Mouse (Mus musculus) lung, postnatal 0 days (tissue): Measurements from ENCODE around the gene Trp53rka. TPM values are rescaled to one million over a fixed set of nuclear protein-coding genes. Genes with fewer than 3 reads are reported as not detected.

ENCODE experiments used
- ATAC-seq: fragments of 200-750 bp; cut with Nextera tagmentation; 2 replicates; pipeline ENCODE4 v1.8.0; 2017; ENCODE audit warnings: moderate library complexity
- DNase-seq: peaks from one replicate; pipeline ENCODE4 v3.0.0-alpha.2; 2016; ENCODE audit warnings: low spot score
- H3K27ac ChIP-seq: fragments of 300-500 bp; sonication (generic); 2 replicates; pipeline ENCODE4 v1.5.1; 2014; ENCODE audit warnings: antibody characterized with exemption, mild to moderate bottlenecking, low read length, mixed read lengths
- H3K27me3 ChIP-seq: fragments of 300-500 bp; sonication (generic); replicated peaks from 2 replicates; pipeline ENCODE4 v1.6.1; 2014; ENCODE audit warnings: low read length, mixed read lengths; ENCODE audit not compliant: insufficient read depth
- H3K36me3 ChIP-seq: fragments of 300-500 bp; sonication (generic); 2 replicates; pipeline ENCODE4 v1.6.1; 2014; ENCODE audit warnings: low read length, mixed read lengths; ENCODE audit not compliant: insufficient read depth
- H3K4me1 ChIP-seq: fragments of 300-500 bp; sonication (generic); 2 replicates; pipeline ENCODE4 v1.6.1; 2014; ENCODE audit warnings: antibody characterized with exemption, low read depth, low read length, mixed read lengths; ENCODE audit not compliant: insufficient read depth
- H3K4me2 ChIP-seq: fragments of 300-500 bp; sonication (generic); replicated peaks from 2 replicates; pipeline ENCODE4 v1.6.1; 2014; ENCODE audit warnings: low read depth, mild to moderate bottlenecking, low read length, moderate library complexity, mixed read lengths
- H3K4me3 ChIP-seq: fragments of 300-500 bp; sonication (generic); 2 replicates; pipeline ENCODE4 v1.5.1; 2014; ENCODE audit warnings: low read depth, low read length
- H3K9ac ChIP-seq: fragments of 300-500 bp; sonication (generic); replicated peaks from 2 replicates; pipeline ENCODE4 v1.6.1; 2014; ENCODE audit warnings: low read depth, mild to moderate bottlenecking
- H3K9me3 ChIP-seq: fragments of 300-500 bp; sonication (generic); 2 replicates; pipeline ENCODE4 v1.6.1; 2016; ENCODE audit warnings: low read length, mixed read lengths
- CTCF ChIP-seq: IDR thresholded peaks from 2 replicates; pipeline ENCODE4 v1.5.1; 2016; ENCODE audit warnings: antibody characterized with exemption, mild to moderate bottlenecking
- EP300 ChIP-seq: IDR thresholded peaks from 2 replicates; pipeline ENCODE4 v1.6.1; 2016; ENCODE audit warnings: antibody characterized with exemption, mild to moderate bottlenecking, control low read depth
- WGBS: fragments of 180-500 bp; shearing (Covaris S2); extraction: QIAGEN DNeasy Blood & Tissue Kit; methylation state at CpG from one replicate; pipeline ENCODE4 v1.1.7; 2014; 5-methylcytosine and 5-hydroxymethylcytosine counted together
- polyA plus RNA-seq: library from polyadenylated mRNA; unstranded; fragments of >200 nt; fragmentation: Nextera tagmentation; extraction: Ambion mirVana; gene quantifications from 2 replicates; pipeline ENCODE4 v1.2.1, GENCODE M21; 2015

Trp53rka gene
- polyA plus RNA-seq, 1 experiment from 2014 or later = 21.5 TPM

DNA sequence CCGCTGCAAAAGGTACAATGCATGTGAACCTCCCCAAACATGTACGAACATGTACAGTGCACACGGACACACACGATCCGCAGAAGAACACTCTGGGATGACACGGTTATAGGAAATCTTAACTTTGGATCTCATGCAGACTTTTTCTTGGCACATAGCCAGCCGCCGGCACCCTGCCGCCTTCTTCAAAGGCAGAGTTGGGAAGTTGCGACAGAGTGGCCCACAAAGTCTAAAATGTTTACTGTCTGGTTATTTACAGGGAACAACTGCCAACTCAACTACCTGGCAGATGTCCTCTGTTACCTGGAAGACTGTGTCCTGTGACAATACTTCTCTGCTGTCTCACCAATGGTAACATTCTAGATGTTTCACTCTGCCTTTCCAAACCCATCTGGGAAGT is 50.1 kb downstream of the Trp53rka start:
- Histone ChIP-seq H3K4me2 (no peak overlapping the region), H3K27me3 (no peaks in the 10 kb centered on the region), H3K4me3 (no peak overlapping the region), H3K9ac (no peak overlapping the region), H3K36me3 (no peaks in the 10 kb centered on the region), H3K27ac (no peak overlapping the region), H3K9me3 (no peaks in the 10 kb centered on the region), H3K4me1 (no peaks in the 10 kb centered on the region)
- DNase-seq (no peak), ATAC-seq (no peak)
- TF ChIP-seq CTCF = no peak
- no peak for TF ChIP-seq EP300
- 53% methylated on average over 10 of the region's 10 CpGs for WGBS

DNA sequence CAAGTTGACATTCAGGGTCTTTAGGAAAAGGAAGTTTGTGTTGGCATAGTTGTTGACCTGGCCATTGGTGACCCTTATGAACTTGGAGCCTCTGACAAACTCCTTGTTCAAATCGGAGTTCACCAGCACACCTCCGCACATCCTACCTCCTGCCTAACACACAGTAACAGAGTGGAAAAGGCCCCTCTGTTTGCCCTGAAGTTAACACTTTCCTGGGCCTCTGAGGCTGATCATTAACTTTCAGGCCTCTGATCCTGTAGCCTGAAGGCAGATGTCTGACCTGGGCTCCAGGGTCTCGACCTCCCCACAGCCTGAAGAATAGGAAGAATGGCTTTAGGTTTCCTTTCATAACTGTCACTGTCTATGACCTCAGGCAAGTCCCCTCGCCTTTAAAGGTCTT is 51.5 kb downstream of the Trp53rka start:
- no peaks in the 10 kb centered on the region for H3K27me3 ChIP-seq
- H3K36me3 ChIP-seq = no peaks in the 10 kb centered on the region
- no peak overlapping the region for H3K4me2 ChIP-seq
- no peak overlapping the region for H3K27ac ChIP-seq
- no peak overlapping the region for H3K9ac ChIP-seq
- no peak for TF ChIP-seq CTCF
- no peak for TF ChIP-seq EP300
- no peaks in the 10 kb centered on the region for H3K4me1 ChIP-seq
- 48% methylated on average over 4 of the region's 4 CpGs for WGBS
- no peak overlapping the region for H3K4me3 ChIP-seq
- no peak for ATAC-seq
- no peaks in the 10 kb centered on the region for H3K9me3 ChIP-seq
- no peak for DNase-seq

Other genes starting within 250 kb of the Trp53rka start
- 42.8 and 44.1 TPM in 2 replicates for gene Slc35c2, start 205.5 kb downstream of the Trp53rka start, polyA plus RNA-seq
- 61.1 and 66.4 TPM in 2 replicates for gene Elmo2, start 166.8 kb downstream of the Trp53rka start, polyA plus RNA-seq
- gene Zfp663, start 124.6 kb downstream of the Trp53rka start, polyA plus RNA-seq = 1.2 and 2.0 TPM in 2 replicates
- 2.5 and 2.6 TPM in 2 replicates for gene Zfp334, start 105.1 kb downstream of the Trp53rka start, polyA plus RNA-seq
- 0.15 and 0.20 TPM in 2 replicates for gene Ocstamp, start 92.9 kb downstream of the Trp53rka start, polyA plus RNA-seq
- gene Slc13a3, start 20.1 kb downstream of the Trp53rka start, polyA plus RNA-seq = 0.65 and 0.90 TPM in 2 replicates
- 6.7 and 6.9 TPM in 2 replicates for gene Slc2a10, start 10.5 kb upstream of the Trp53rka start, polyA plus RNA-seq
- gene Eya2, start 101.7 kb upstream of the Trp53rka start, polyA plus RNA-seq = 25.7 and 27.8 TPM in 2 replicates